Mouse (Mus musculus): ENCODE data around the gene Ddx6.

Ddx6 gene

GRCm38 (mm10) chr9:44640028-44640427 lies 35.3 kb downstream of the Ddx6 start:
- peak in 1 of 2 experiments; percentile 26 for DNase-seq (ENCODE audit: inconsistent age in 2 of 2, low spot score in 1 of 2)

DNA sequence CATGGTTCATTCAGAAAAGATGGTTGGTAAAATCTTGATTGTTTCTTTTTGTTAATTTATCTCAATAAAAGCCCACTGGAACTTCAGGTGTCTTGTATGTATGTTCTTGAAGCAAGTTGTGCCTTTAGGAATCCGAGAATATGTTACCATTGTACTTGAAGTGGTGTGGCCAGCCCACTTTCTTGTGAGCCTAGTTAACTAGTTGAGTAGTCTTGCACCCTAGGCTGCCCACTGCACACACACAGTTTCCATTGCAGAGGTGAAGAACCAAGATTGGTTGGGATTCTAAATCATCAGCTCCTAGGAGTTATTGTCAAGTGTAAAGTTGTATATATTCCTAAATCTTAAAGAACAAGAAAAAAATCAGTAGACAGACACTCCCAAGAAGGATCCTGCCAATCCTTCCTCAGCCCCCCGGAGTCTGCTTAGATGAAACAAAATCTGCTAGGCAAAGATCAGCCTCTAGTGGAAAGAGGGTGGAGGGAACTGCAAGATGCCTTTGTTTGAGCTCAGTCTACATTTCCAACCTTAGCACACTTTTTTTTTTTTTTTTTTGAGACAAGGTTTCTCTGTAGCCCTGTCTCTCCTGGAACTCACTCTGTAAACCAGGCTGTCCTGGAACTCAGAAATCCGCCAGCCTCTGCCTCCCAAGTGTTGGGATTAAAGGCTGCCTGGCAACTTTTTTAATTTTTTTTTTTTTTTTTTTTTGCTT lies 36.1 kb downstream of the Ddx6 start:
- no peak for DNase-seq (ENCODE audit: inconsistent age in 2 of 2, low spot score in 1 of 2)

- no peak for DNase-seq (ENCODE audit: inconsistent age in 2 of 2, low spot score in 1 of 2)
Measured at GRCm38 (mm10) chr9:44641616-44642015, 36.9 kb downstream of the Ddx6 start.

- DNase-seq (ENCODE audit: inconsistent age in 2 of 2, low spot score in 1 of 2), result no peak
Measured at GRCm38 (mm10) chr9:44643103-44643502, 38.4 kb downstream of the Ddx6 start.

- no peak for DNase-seq (ENCODE audit: inconsistent age in 2 of 2, low spot score in 1 of 2)
Measured at GRCm38 (mm10) chr9:44644186-44644585, 39.5 kb downstream of the Ddx6 start.

GRCm38 (mm10) chr9:44645481-44645880 lies 40.8 kb downstream of the Ddx6 start:
- DNase-seq (ENCODE audit: inconsistent age in 2 of 2, low spot score in 1 of 2), result peak; percentile 50 to 60

DNA sequence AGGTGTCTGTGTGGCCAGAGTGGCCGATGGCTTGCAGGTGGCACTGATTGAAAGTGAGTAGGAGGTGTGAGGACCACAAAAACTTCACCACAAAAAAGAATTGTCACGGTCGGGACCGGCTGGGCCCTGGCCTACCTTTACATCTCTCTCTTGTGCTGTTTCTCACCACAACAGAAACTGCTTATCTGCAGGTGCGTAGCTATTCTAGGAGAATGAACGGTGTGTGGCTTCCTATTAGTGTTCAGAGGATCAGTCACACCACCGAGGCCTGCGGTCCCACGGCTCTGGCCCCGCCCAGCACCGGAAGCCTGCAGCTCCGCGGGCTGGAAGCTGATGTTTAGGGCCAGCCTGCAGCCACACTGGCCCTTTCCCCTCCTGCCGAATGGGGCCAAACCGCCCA lies 41.2 kb downstream of the Ddx6 start:
- no peak for DNase-seq (ENCODE audit: inconsistent age in 2 of 2, low spot score in 1 of 2)

- DNase-seq (ENCODE audit: inconsistent age in 2 of 2, low spot score in 1 of 2), result no peak
Measured at GRCm38 (mm10) chr9:44646366-44646765, 41.7 kb downstream of the Ddx6 start.

GRCm38 (mm10) chr9:44647026-44647425 lies 42.3 kb downstream of the Ddx6 start:
- DNase-seq (ENCODE audit: inconsistent age in 2 of 2, low spot score in 1 of 2), result no peak

GRCm38 (mm10) chr9:44647656-44648055 lies 43.0 kb downstream of the Ddx6 start:
- no peak for DNase-seq (ENCODE audit: inconsistent age in 2 of 2, low spot score in 1 of 2)

GRCm38 (mm10) chr9:44648881-44649281 lies 44.2 kb downstream of the Ddx6 start:
- DNase-seq (ENCODE audit: inconsistent age in 2 of 2, low spot score in 1 of 2), result no peak

- peak; percentile 81 to 90 for DNase-seq (ENCODE audit: inconsistent age in 2 of 2, low spot score in 1 of 2)
Measured at GRCm38 (mm10) chr9:44652027-44652426, 47.3 kb downstream of the Ddx6 start.

DNA sequence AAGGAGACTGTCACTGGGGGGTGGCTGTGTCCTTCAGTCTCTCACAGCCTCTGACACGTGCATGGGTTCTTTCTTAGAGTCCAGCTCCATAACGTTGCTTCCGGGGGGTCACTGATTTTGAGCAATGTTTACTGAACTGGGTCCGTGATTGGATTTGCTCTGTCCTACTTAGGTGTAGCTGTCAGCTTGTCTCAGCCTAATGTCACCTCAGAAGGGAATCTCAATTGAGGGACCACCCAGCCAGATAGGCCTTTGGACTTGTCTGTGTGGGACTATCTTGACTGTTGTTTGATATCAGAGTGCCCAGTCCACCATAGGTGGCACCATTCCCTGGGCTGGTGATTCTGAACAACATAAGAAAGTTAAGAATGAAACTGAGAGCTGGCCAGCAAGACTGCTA lies 49.2 kb downstream of the Ddx6 start:
- DNase-seq (ENCODE audit: inconsistent age in 2 of 2, low spot score in 1 of 2), result no peak

GRCm38 (mm10) chr9:44655098-44656066 lies 50.7 kb downstream of the Ddx6 start:
- peak; percentile 59 to 88 for DNase-seq (ENCODE audit: inconsistent age in 2 of 2, low spot score in 1 of 2)

GRCm38 (mm10) chr9:44663706-44664105 lies 59.0 kb downstream of the Ddx6 start:
- DNase-seq (ENCODE audit: inconsistent age in 2 of 2, low spot score in 1 of 2), result no peak

- DNase-seq (ENCODE audit: inconsistent age in 2 of 2, low spot score in 1 of 2), result no peak
Measured at GRCm38 (mm10) chr9:44671416-44671815, 66.7 kb downstream of the Ddx6 start.

DNA sequence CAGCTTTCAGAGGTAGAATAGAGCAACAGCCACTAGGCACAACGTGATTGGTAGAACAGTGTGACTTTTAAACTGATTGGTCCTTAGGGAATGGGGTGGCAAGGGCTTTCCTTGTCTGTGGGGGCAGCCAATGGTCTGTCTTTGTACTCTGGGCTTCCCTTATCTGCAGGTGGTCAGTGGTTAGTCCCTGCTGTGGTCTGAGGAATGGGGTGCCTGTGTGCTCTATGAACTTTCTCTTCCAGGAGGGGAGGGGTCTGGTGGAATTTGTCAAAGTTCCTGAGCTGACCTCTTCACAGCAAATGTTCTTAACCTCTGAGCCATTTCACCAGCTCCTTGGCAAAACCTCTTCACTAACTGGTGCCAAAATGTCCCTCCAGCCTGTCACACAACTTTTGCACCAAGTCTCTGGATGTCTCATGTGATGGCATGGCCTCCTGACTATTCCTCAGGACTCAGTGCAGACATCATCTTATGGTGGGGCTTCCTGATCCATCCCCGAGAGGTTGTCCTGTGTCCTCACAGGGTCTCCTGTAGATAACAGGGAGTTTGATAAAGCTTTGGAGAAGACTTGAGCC lies 67.7 kb downstream of the Ddx6 start:
- DNase-seq (ENCODE audit: inconsistent age in 2 of 2, low spot score in 1 of 2), result no peak

GRCm38 (mm10) chr9:44673005-44673404 lies 68.3 kb downstream of the Ddx6 start, which contains the start of gene Treh:
Treh (plus strand) TSS chr9:44673233.
- DNase-seq (ENCODE audit: inconsistent age in 2 of 2, low spot score in 1 of 2), result no peak

GRCm38 (mm10) chr9:44678288-44678871 lies 73.7 kb downstream of the Ddx6 start:
- no peak for DNase-seq (ENCODE audit: inconsistent age in 2 of 2, low spot score in 1 of 2)

GRCm38 (mm10) chr9:44679565-44679964 lies 74.9 kb downstream of the Ddx6 start:
- no peak for DNase-seq (ENCODE audit: inconsistent age in 2 of 2, low spot score in 1 of 2)

DNA sequence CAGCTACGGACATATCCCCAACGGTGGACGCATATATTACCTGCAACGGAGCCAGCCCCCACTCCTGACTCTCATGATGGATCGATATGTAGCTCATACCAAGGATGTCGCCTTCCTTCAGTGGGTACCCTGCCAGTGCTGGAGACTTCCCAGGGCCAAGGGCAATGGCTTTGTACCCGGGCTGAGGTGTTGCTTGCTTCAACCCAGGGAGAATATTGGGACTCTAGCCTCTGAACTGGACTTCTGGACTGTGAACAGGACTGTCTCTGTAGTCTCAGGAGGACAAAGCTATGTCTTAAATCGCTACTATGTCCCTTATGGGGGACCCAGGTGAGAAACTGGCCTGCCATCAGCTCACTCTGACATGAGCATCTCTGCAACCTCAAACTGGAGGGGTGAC lies 78.4 kb downstream of the Ddx6 start:
- peak in 1 of 2 experiments; percentile 14 for DNase-seq (ENCODE audit: inconsistent age in 2 of 2, low spot score in 1 of 2)

Data from adrenal gland, adult (tissue).